ENCODE assay signal across 9 mouse cellular contexts in genomic region chr17:24671346-24671745, GRCm38 (mm10). TPM values are rescaled to one million over a fixed set of nuclear protein-coding genes. Genes with fewer than 3 reads are reported as not detected.
A peak's percentile ranks its signal among the peaks of the same experiment; 100 is the strongest.
DNase-seq lines count a peak whose midpoint lies in the region; ATAC-seq and TF ChIP-seq lines count a peak whose summit lies in the region.
"Had no signal": no experiment of that assay in that cellular context is flagged by ENCODE, and none has a peak within 500 bp of the region (broad histone marks: within the 10 kb centered on the region; RNA-seq: fewer than 3 reads in every experiment).

No protein-coding gene starts in this region.

- H3K9me3 ChIP-seq in heart, embryonic 10.5 days, result no peaks in the 10 kb centered on the region
- no peaks in the 10 kb centered on the region for H3K9me3 ChIP-seq in E14TG2a.4 (ENCODE audit: low read length)
- no peaks in the 10 kb centered on the region for H3K9me3 ChIP-seq in hindbrain, embryonic 12.5 days (replicated peaks)
- H3K9me3 ChIP-seq in liver, postnatal 0 days (ENCODE audit: low read length), result no peaks in the 10 kb centered on the region

- peak overlapping the region; percentile 98 for H3K9ac ChIP-seq in hindbrain, embryonic 12.5 days
- H3K9ac ChIP-seq in liver, postnatal 0 days (replicated peaks), result peak overlapping the region; percentile 99; the same call in 1 of the 2 replicates

- H3K4me3 ChIP-seq in heart, embryonic 10.5 days, result peak overlapping the region; percentile 99; the same call in 1 of the 2 replicates
- peak overlapping the region; percentile 94 for H3K4me3 ChIP-seq in E14TG2a.4 (replicated peaks; ENCODE audit: low read length)
- H3K4me3 ChIP-seq in hindbrain, embryonic 12.5 days, result no peak overlapping the region
- no peak overlapping the region for H3K4me3 ChIP-seq in liver, postnatal 0 days (ENCODE audit: low read depth, low read length)

- H3K4me2 ChIP-seq in hindbrain, embryonic 12.5 days (replicated peaks), result peak overlapping the region; percentile 71
- H3K4me2 ChIP-seq in liver, postnatal 0 days (ENCODE audit: low read depth, low read length), result peak overlapping the region; percentile 98

- TF ChIP-seq EP300 in liver, postnatal 0 days (IDR thresholded peaks at IDR 0.05; ENCODE audit: low read depth), result no peak

- 62% methylated on average over 5 of the region's 5 CpGs for WGBS in heart, embryonic 10.5 days
- 74% methylated on average over 5 of the region's 5 CpGs for WGBS in hindbrain, embryonic 12.5 days
- WGBS in liver, postnatal 0 days (ENCODE audit: insufficient replicate concordance), result 54% methylated on average over 5 of the region's 5 CpGs

- H3K4me1 ChIP-seq in heart, embryonic 10.5 days, result peaks cover 57% of the 10 kb centered on the region
- H3K4me1 ChIP-seq in E14TG2a.4 (replicated peaks; ENCODE audit: low read depth, low read length), result peaks cover 79% of the 10 kb centered on the region
- H3K4me1 ChIP-seq in hindbrain, embryonic 12.5 days, result peaks cover 29% of the 10 kb centered on the region
- H3K4me1 ChIP-seq in liver, postnatal 0 days (ENCODE audit: insufficient read depth), result peaks cover 40% of the 10 kb centered on the region

- TF ChIP-seq CTCF in E14TG2a.4 (conservative IDR thresholded peaks at IDR 0.05; ENCODE audit: low read length), result no peak
- no peak for TF ChIP-seq CTCF in liver, postnatal 0 days (IDR thresholded peaks at IDR 0.05; ENCODE audit: low read depth)

- H3K27me3 ChIP-seq in heart, embryonic 10.5 days (ENCODE audit: insufficient read depth, poor library complexity, severe bottlenecking), result no peaks in the 10 kb centered on the region
- no peaks in the 10 kb centered on the region for H3K27me3 ChIP-seq in E14TG2a.4 (ENCODE audit: insufficient read depth, low read length)
- H3K27me3 ChIP-seq in hindbrain, embryonic 12.5 days, result no peaks in the 10 kb centered on the region
- no peaks in the 10 kb centered on the region for H3K27me3 ChIP-seq in liver, postnatal 0 days (ENCODE audit: insufficient read depth, low read length)

- ATAC-seq in hindbrain, embryonic 12.5 days (ENCODE audit: low FRiP score), result no peak
- no peak for ATAC-seq in liver, postnatal 0 days

- peak overlapping the region; percentile 9; the same call in 1 of the 2 replicates for H3K27ac ChIP-seq in heart, embryonic 10.5 days
- no peak overlapping the region for H3K27ac ChIP-seq in hindbrain, embryonic 12.5 days
- H3K27ac ChIP-seq in liver, postnatal 0 days (ENCODE audit: low read depth), result peak overlapping the region; percentile 31; the same call in 1 of the 2 replicates

- peaks cover under 1% of the 10 kb centered on the region; the same call in 1 of the 2 replicates for H3K36me3 ChIP-seq in heart, embryonic 10.5 days
- H3K36me3 ChIP-seq in E14TG2a.4 (ENCODE audit: insufficient read depth, low read length), result peaks cover 30% of the 10 kb centered on the region
- H3K36me3 ChIP-seq in hindbrain, embryonic 12.5 days, result 0 out of 2 replicates have a peak, but pooled peaks cover 1% of the 10 kb centered on the region
- no peaks in the 10 kb centered on the region for H3K36me3 ChIP-seq in liver, postnatal 0 days (replicated peaks; ENCODE audit: insufficient read depth, low read length)

- no peak for DNase-seq in heart, embryonic 10.5 days (ENCODE audit: low spot score)
- DNase-seq in heart, adult 18-20 months, result no peak
- DNase-seq in liver, postnatal 0 days, result no peak
- DNase-seq in adrenal gland, adult (ENCODE audit: inconsistent age in 2 of 2, low spot score in 1 of 2), result no peak
- DNase-seq in left cerebral cortex, postnatal 10 days (ENCODE audit: extremely low spot score in 1 of 2, low spot score in 2 of 2), result no peak
- DNase-seq in thymus, postnatal 36 days, result no peak

- intact Hi-C loops in left cerebral cortex, postnatal 10 days (cut with DNase I), result no loop called here

RNA-seq across cellular contexts. Expression of gene Zfp598, which starts 1.9 kb away (rescaled TPM):
- polyA plus RNA-seq in heart, embryonic 10.5 days (2016; fragmentation: Nextera tagmentation; extraction: Ambion mirVana), result 22.3 and 26.2 TPM in 2 replicates
- 10 to 100 TPM; 16.4 to 17.2 TPM for total RNA-seq in heart, adult 18-20 months (2021)
- 23.0 and 25.2 TPM in 2 replicates for polyA plus RNA-seq in hindbrain, embryonic 12.5 days (2016; fragmentation: Nextera tagmentation; extraction: Ambion mirVana)
- polyA plus RNA-seq in liver, postnatal 0 days (2015; fragmentation: Nextera tagmentation; extraction: Ambion mirVana), result 7.2 and 7.6 TPM in 2 replicates
- 10 to 100 TPM; 37.2 to 38.1 TPM for total RNA-seq in left cerebral cortex, postnatal 10 days (2021)

RNA-seq across cellular contexts. Expression of gene Npw, which starts 13.1 kb away (rescaled TPM):
- polyA plus RNA-seq in heart, embryonic 10.5 days (2016; fragmentation: Nextera tagmentation; extraction: Ambion mirVana), result 0.28 TPM in 1 of 2 replicates, not detected in the other
- total RNA-seq in heart, adult 18-20 months (2021), result not detected
- polyA plus RNA-seq in hindbrain, embryonic 12.5 days (2016; fragmentation: Nextera tagmentation; extraction: Ambion mirVana), result not detected in 2 replicates
- not detected in 2 replicates for polyA plus RNA-seq in liver, postnatal 0 days (2015; fragmentation: Nextera tagmentation; extraction: Ambion mirVana)
- total RNA-seq in left cerebral cortex, postnatal 10 days (2021), result not detected
- total RNA-seq: adrenal gland, postnatal 4 days had no signal

RNA-seq across cellular contexts. Expression of gene Syngr3, which starts 18.4 kb away (rescaled TPM):
- 0.54 and 1.5 TPM in 2 replicates for polyA plus RNA-seq in heart, embryonic 10.5 days (2016; fragmentation: Nextera tagmentation; extraction: Ambion mirVana)
- total RNA-seq in heart, adult 18-20 months (2021), result under 1 TPM in 1 of 2 experiments, not detected in 1; 0.17 TPM
- 30.6 and 32.1 TPM in 2 replicates for polyA plus RNA-seq in hindbrain, embryonic 12.5 days (2016; fragmentation: Nextera tagmentation; extraction: Ambion mirVana)
- 0.11 TPM in 2 replicates for polyA plus RNA-seq in liver, postnatal 0 days (2015; fragmentation: Nextera tagmentation; extraction: Ambion mirVana)
- total RNA-seq in left cerebral cortex, postnatal 10 days (2021), result 100 to 1,000 TPM; 248 to 254 TPM

RNA-seq across cellular contexts. Expression of gene Slc9a3r2, which starts 21.2 kb away (rescaled TPM):
- polyA plus RNA-seq in heart, embryonic 10.5 days (2016; fragmentation: Nextera tagmentation; extraction: Ambion mirVana), result 51.5 and 51.9 TPM in 2 replicates
- total RNA-seq in heart, adult 18-20 months (2021), result 100 to 1,000 TPM in 1 of 2 experiments, 10 to 100 TPM in 1; 88.2 to 103 TPM
- polyA plus RNA-seq in hindbrain, embryonic 12.5 days (2016; fragmentation: Nextera tagmentation; extraction: Ambion mirVana), result 39.2 and 39.6 TPM in 2 replicates
- polyA plus RNA-seq in liver, postnatal 0 days (2015; fragmentation: Nextera tagmentation; extraction: Ambion mirVana), result 12.5 and 13.3 TPM in 2 replicates
- total RNA-seq in left cerebral cortex, postnatal 10 days (2021), result 10 to 100 TPM; 55.0 to 55.2 TPM

RNA-seq across cellular contexts. Expression of gene Gfer, which starts 24.6 kb away (rescaled TPM):
- 38.3 and 49.4 TPM in 2 replicates for polyA plus RNA-seq in heart, embryonic 10.5 days (2016; fragmentation: Nextera tagmentation; extraction: Ambion mirVana)
- total RNA-seq in heart, adult 18-20 months (2021), result 10 to 100 TPM; 24.0 to 24.3 TPM
- 42.2 and 42.4 TPM in 2 replicates for polyA plus RNA-seq in hindbrain, embryonic 12.5 days (2016; fragmentation: Nextera tagmentation; extraction: Ambion mirVana)
- 46.5 and 50.7 TPM in 2 replicates for polyA plus RNA-seq in liver, postnatal 0 days (2015; fragmentation: Nextera tagmentation; extraction: Ambion mirVana)
- total RNA-seq in left cerebral cortex, postnatal 10 days (2021), result 10 to 100 TPM; 21.5 TPM

Comparison
In these comparisons a context has a peak if more than half of its experiments do, and no peak if none do; other contexts are left out.
1. H3K4me3 ChIP-seq: peak in heart, embryonic 10.5 days (single experiment) and E14TG2a.4 (single experiment); none in hindbrain, embryonic 12.5 days (single experiment) and liver, postnatal 0 days (single experiment).
2. RNA of gene Syngr3, which starts 18.4 kb away (polyA plus RNA-seq): 30.6 to 32.1 TPM in hindbrain, embryonic 12.5 days; 0.54 to 1.5 TPM in heart, embryonic 10.5 days and 0.11 TPM in liver, postnatal 0 days; every median in the first group is over 10 times any median in the second.